Mouse (Mus musculus) hindbrain, embryonic 12.5 days (tissue): ENCODE measurements around the gene Patz1. TPM values are rescaled to one million over a fixed set of nuclear protein-coding genes. Genes with fewer than 3 reads are reported as not detected.
A peak's percentile ranks its signal among the peaks of the same experiment; 100 is the strongest.

Experiments
- ATAC-seq: fragments of 200-750 bp; cut with Nextera tagmentation; 2 replicates; pipeline ENCODE4 v1.8.0; 2017; ENCODE audit warnings: moderate TSS enrichment; ENCODE audit not compliant: low FRiP score
- H3K27ac ChIP-seq: fragments of 300-500 bp; sonication (generic); 2 replicates; pipeline ENCODE4 v1.5.1; 2016; ENCODE audit warnings: mild to moderate bottlenecking
- H3K27me3 ChIP-seq: fragments of 300-500 bp; sonication (generic); 2 replicates; pipeline ENCODE4 v1.6.1; 2016; ENCODE audit warnings: mild to moderate bottlenecking
- H3K36me3 ChIP-seq: fragments of 300-500 bp; sonication (generic); 2 replicates; pipeline ENCODE4 v1.6.1; 2016; ENCODE audit warnings: mild to moderate bottlenecking
- H3K4me1 ChIP-seq: fragments of 300-500 bp; sonication (generic); 2 replicates; pipeline ENCODE4 v1.6.1; 2016
- H3K4me2 ChIP-seq: fragments of 300-500 bp; sonication (generic); replicated peaks from 2 replicates; pipeline ENCODE4 v1.6.1; 2016; ENCODE audit warnings: mild to moderate bottlenecking
- H3K4me3 ChIP-seq: fragments of 300-500 bp; sonication (generic); 2 replicates; pipeline ENCODE4 v1.5.1; 2016; ENCODE audit warnings: mild to moderate bottlenecking
- H3K9ac ChIP-seq: fragments of 300-500 bp; sonication (generic); 2 replicates; pipeline ENCODE4 v1.6.1; 2016; ENCODE audit warnings: mild to moderate bottlenecking, moderate library complexity
- H3K9me3 ChIP-seq: fragments of 300-500 bp; sonication (generic); replicated peaks from 2 replicates; pipeline ENCODE4 v1.6.1; 2016; ENCODE audit warnings: mild to moderate bottlenecking
- WGBS: fragments of 180-500 bp; shearing (Covaris S2); methylation state at CpG from one replicate; pipeline ENCODE4 v1.1.7; 2016; 5-methylcytosine and 5-hydroxymethylcytosine counted together
- polyA plus RNA-seq: library from polyadenylated mRNA; unstranded; fragments of >200 nt; fragmentation: Nextera tagmentation; extraction: Ambion mirVana; gene quantifications from 2 replicates; pipeline ENCODE4 v1.2.1, GENCODE M21; 2016

The Patz1 gene
- polyA plus RNA-seq, 1 experiment from 2014 or later, result 119 TPM

DNA sequence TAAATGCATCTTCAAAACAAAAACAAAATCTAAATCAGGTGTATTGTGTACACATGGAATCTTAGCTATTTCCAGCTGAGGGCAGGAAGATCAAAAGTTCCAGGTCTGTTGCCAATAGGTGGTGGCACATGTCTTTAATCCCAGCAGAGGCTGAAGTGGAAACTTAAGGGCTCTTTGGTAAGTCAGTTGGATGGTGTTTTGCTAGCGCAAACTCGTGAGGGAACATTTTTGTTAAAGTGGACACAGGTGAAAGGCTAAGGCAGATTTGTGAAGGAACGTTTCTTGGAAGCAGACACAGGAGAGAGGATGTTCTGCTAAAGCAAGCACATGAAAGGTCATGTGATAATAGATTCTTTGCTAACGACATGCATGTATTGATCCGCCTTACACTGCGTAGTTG, 5.0 kb upstream of the Patz1 start:
- H3K9me3 ChIP-seq, result peaks cover 5% of the 10 kb centered on the region
- no peak for ATAC-seq
- 92% methylated on average over 6 of the region's 6 CpGs for WGBS

DNA sequence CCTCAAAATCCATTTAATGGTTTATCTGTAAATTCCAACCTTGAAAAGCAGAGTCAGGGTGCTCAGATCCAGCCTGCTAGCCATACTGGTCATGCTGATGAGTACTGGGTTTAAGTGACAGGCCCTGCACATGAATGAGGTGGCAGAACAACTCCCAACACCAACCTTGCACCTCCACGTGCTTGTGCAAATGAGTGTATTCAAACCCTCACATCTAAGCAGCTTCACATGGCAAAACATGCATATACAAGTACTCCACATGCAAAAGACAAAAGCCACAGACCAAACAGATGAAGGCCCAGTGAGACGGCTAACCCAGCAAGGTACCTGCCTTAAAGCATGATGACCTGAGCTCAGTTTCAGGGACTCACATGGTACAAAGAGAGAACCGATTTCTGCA, 2.7 kb upstream of the Patz1 start:
- Histone ChIP-seq H3K9ac (no peak overlapping the region), H3K9me3 (peaks cover 5% of the 10 kb centered on the region), H3K27me3 (no peaks in the 10 kb centered on the region), H3K27ac (no peak overlapping the region), H3K4me3 (no peak overlapping the region), H3K4me2 (no peak overlapping the region), H3K36me3 (no peaks in the 10 kb centered on the region), H3K4me1 (peaks cover 13% of the 10 kb centered on the region)
- no peak for ATAC-seq
- 84% methylated on average over 3 of the region's 3 CpGs for WGBS

More for the DNA sequence above, 5.0 kb upstream of the Patz1 start:
- H3K27ac ChIP-seq, result no peak overlapping the region
- no peaks in the 10 kb centered on the region for H3K27me3 ChIP-seq
- H3K36me3 ChIP-seq, result no peaks in the 10 kb centered on the region
- no peak overlapping the region for H3K4me3 ChIP-seq
- H3K4me1 ChIP-seq, result peaks cover 13% of the 10 kb centered on the region
- H3K4me2 ChIP-seq, result no peak overlapping the region
- H3K9ac ChIP-seq, result no peak overlapping the region

DNA sequence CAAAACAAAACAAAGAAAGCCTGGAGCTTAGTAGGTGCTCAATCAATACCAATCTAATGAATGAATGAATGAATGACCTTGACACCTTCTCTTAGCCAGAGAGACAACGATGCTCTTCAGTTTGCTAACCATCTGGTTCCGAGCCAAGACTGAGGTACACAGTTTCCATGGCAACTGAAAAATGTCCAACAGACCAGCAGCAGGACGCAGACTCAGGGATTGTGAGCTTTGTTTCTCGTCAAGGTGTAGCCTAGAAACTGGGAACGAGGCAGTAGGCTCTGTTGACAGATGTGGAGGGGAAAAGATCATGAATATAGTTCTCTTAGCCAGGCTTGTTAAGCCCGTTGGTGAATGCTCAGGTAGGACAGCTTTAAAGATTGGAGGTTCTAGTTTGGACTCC, 1.5 kb upstream of the Patz1 start:
- no peak overlapping the region for H3K9ac ChIP-seq
- 31% methylated on average over 6 of the region's 6 CpGs for WGBS
- H3K27ac ChIP-seq, result 0 out of 2 replicates have a peak overlapping the region, but pooled peaks have one; percentile 23

DNA sequence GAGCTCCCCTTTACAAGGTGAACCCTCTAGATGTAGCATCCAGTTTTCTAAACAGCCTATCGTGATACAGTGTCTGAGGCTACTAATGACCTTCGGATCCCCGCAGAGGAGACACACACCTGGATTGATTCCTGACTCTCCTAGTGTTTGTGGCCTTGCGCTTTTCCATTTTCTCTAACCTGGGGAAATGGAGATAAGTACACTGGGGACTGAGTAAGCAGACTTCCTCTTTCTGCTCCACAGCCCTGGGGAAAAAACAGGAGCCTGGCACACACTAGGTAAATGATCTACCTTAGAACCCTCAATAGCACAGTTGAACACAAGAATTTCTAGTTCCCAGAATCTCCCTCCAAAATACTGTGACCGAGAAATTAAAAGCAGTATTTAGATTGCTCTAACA, 753 bp upstream of the Patz1 start:
- 68% methylated on average over 5 of the region's 5 CpGs for WGBS
- Histone ChIP-seq H3K4me1 (peaks cover 16% of the 10 kb centered on the region), H3K9me3 (no peaks in the 10 kb centered on the region), H3K9ac (peak overlapping the region; percentile 96; the same call in 1 of the 2 replicates), H3K4me3 (no peak overlapping the region), H3K4me2 (peak overlapping the region; percentile 99), H3K27ac (0 out of 2 replicates have a peak overlapping the region, but pooled peaks have one; percentile 100), H3K27me3 (no peaks in the 10 kb centered on the region), H3K36me3 (no peaks in the 10 kb centered on the region)
- ATAC-seq, result no peak

More for the DNA sequence above, 1.5 kb upstream of the Patz1 start:
- Histone ChIP-seq H3K4me3 (no peak overlapping the region), H3K36me3 (no peaks in the 10 kb centered on the region), H3K4me2 (no peak overlapping the region), H3K9me3 (no peaks in the 10 kb centered on the region), H3K27me3 (no peaks in the 10 kb centered on the region), H3K4me1 (peaks cover 13% of the 10 kb centered on the region)
- no peak for ATAC-seq

DNA sequence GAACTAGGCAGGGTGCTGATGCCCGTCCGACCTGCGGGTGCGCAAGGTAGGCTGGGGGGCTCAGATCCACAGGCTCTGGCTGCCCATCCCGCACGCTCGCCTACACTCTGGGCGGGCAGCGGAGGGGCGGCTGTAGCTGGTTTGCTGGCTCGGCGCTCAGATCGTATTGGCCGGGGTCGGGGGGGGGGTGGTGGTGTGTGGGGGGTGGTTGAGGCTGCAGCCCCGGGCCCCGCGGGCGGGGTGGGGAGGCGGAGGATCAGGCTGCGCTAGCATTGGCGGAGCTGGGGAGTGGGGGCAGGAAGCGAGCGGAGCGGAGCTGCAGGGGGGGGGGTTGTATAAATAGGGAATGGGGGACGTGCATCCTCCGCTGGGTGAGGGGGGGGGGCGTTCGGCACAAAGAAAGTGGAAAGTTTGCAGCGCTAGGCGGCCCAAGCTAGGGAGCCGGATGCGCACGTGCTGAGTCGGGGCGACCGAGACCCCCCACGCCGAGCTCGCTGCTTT, 678 bp downstream of the Patz1 start:
- peak overlapping the region; percentile 96 for H3K9ac ChIP-seq
- no peaks in the 10 kb centered on the region for H3K27me3 ChIP-seq
- H3K9me3 ChIP-seq, result no peaks in the 10 kb centered on the region
- WGBS, result 2% methylated on average over 33 of the region's 40 CpGs
- peak overlapping the region; percentile 92 for H3K4me3 ChIP-seq
- H3K4me1 ChIP-seq, result peaks cover 30% of the 10 kb centered on the region
- H3K36me3 ChIP-seq, result peaks cover 5% of the 10 kb centered on the region
- H3K4me2 ChIP-seq, result peak overlapping the region; percentile 99
- ATAC-seq, result peak; percentile 82
- H3K27ac ChIP-seq, result peak overlapping the region; percentile 100

DNA sequence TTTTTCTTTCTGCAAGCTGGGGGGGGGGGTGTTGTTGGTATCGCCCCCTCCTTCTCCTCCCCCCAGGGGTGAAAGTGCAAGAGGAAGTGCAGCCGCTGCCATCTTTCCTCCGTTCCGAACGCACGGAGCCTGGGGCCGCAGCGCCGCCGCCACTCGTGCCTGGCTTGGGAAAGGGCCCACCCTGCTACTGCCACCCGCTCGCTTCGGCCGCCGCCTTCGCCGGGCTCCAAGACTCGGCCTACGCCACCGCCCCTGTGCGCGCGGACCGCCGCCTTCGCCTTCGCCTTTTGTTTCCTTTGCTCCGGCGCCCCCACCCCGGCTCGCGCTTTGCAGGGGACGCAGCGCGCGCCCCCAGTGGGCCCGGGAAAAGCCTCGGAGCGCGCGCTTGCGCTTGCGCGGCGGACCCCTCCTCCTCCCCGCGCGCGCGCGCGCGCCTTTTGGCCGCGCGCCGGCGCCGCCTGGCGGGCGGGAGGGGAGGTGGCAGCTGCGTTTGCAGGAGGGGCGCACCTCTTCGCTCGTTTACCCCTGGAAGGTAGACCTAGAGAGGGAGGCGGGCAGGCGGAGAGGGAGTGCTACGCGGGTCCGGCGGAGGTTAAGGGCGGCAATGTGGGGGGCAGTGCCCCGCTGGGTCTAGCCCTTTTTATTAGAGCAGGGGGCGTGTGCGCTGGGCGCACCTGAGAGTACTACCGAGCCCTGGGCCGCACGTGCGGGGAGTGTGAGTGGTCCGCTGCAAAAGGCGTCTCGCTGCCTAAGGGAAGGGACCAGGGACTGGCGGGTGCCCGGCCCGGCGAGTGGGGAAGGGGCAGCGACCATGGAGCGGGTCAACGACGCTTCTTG, 1.3 kb downstream of the Patz1 start:
- no peaks in the 10 kb centered on the region for H3K27me3 ChIP-seq
- H3K4me1 ChIP-seq, result peaks cover 37% of the 10 kb centered on the region
- peak overlapping the region; percentile 99 for H3K4me2 ChIP-seq
- H3K27ac ChIP-seq, result peak overlapping the region; percentile 100
- WGBS, result under 1% methylated on average over 71 of the region's 92 CpGs
- no peaks in the 10 kb centered on the region for H3K9me3 ChIP-seq
- peak; percentile 57 for ATAC-seq
- peaks cover 11% of the 10 kb centered on the region for H3K36me3 ChIP-seq
- peak overlapping the region; percentile 96 for H3K9ac ChIP-seq
- H3K4me3 ChIP-seq, result peak overlapping the region; percentile 92

DNA sequence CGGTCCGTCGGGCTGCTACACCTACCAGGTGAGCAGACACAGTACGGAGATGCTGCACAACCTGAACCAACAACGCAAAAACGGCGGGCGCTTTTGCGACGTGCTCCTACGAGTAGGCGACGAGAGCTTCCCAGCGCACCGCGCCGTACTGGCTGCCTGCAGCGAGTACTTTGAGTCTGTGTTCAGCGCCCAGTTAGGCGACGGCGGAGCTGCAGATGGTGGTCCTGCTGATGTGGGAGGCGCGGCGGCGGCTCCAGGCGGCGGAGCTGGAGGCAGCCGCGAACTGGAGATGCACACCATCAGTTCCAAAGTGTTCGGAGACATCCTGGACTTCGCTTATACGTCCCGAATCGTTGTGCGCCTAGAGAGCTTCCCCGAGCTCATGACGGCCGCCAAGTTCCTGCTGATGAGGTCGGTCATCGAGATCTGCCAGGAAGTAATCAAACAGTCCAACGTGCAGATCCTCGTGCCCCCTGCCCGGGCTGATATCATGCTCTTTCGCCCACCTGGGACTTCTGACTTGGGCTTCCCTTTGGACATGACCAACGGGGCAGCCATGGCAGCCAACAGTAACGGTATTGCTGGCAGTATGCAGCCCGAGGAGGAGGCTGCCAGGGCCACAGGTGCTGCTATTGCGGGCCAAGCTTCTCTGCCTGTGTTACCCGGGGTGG, 2.1 kb downstream of the Patz1 start:
- Histone ChIP-seq H3K36me3 (peaks cover 18% of the 10 kb centered on the region), H3K4me2 (peak overlapping the region; percentile 99), H3K9me3 (no peaks in the 10 kb centered on the region), H3K27ac (peak overlapping the region; percentile 100), H3K4me3 (peak overlapping the region; percentile 92), H3K9ac (peak overlapping the region; percentile 96), H3K4me1 (peaks cover 44% of the 10 kb centered on the region), H3K27me3 (no peaks in the 10 kb centered on the region)
- ATAC-seq, result no peak
- WGBS, result under 1% methylated on average over 50 of the region's 50 CpGs

DNA sequence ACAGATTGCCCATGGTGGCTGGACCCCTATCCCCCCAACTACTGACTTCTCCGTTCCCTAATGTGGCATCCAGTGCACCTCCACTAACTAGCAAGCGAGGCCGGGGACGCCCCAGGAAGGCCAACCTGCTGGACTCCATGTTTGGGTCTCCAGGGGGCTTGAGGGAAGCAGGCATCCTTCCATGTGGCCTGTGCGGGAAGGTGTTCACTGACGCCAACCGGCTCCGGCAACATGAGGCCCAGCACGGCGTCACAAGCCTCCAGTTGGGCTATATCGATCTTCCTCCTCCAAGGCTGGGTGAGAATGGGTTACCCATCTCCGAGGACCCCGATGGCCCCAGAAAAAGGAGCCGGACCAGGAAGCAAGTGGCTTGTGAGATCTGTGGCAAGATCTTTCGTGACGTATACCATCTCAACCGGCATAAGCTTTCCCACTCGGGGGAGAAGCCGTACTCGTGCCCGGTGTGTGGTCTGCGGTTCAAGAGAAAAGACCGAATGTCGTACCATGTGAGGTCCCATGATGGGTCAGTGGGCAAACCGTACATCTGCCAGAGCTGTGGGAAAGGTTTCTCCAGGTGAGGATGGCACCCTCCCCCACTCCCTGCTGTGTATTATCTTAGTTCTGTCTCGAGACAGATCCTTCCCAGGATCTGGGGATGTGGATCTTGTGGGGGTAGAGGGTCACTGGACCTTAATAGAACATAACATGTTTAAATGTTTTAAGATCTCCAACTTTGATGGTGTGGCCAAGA, 2.8 kb downstream of the Patz1 start:
- no peak for ATAC-seq
- H3K9ac ChIP-seq, result peak overlapping the region; percentile 96
- H3K4me1 ChIP-seq, result peaks cover 51% of the 10 kb centered on the region
- peak overlapping the region; percentile 100 for H3K27ac ChIP-seq
- no peaks in the 10 kb centered on the region for H3K27me3 ChIP-seq
- H3K4me3 ChIP-seq, result peak overlapping the region; percentile 92
- H3K36me3 ChIP-seq, result peaks cover 25% of the 10 kb centered on the region
- H3K4me2 ChIP-seq, result peak overlapping the region; percentile 99
- under 1% methylated on average over 26 of the region's 26 CpGs for WGBS
- no peaks in the 10 kb centered on the region for H3K9me3 ChIP-seq

DNA sequence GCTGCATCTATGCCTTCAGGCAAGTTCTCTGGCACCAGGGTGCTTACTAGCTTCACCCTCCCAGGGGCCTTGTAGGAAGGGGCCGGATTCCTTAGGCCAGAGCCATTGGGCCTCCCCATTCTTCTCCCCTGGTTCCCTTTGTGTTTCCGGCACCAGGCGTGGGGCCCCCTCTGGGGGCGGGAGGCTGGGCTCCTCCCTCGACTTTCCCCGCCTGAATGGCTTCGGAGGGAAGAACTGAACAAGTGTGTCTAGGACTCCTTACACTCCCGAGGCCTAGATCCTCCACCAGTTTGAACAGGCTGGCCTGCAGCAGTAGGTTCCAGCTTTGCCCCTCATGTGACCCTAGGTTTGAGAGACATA, 3.4 kb downstream of the Patz1 start:
- H3K36me3 ChIP-seq, result peaks cover 31% of the 10 kb centered on the region
- H3K9me3 ChIP-seq, result no peaks in the 10 kb centered on the region
- peak overlapping the region; percentile 100 for H3K27ac ChIP-seq
- WGBS, result 0% methylated on average over 8 of the region's 8 CpGs
- ATAC-seq, result peak; percentile 15
- H3K27me3 ChIP-seq, result no peaks in the 10 kb centered on the region
- H3K4me1 ChIP-seq, result peaks cover 57% of the 10 kb centered on the region
- H3K4me3 ChIP-seq, result peak overlapping the region; percentile 92
- H3K4me2 ChIP-seq, result peak overlapping the region; percentile 99
- peak overlapping the region; percentile 96 for H3K9ac ChIP-seq

DNA sequence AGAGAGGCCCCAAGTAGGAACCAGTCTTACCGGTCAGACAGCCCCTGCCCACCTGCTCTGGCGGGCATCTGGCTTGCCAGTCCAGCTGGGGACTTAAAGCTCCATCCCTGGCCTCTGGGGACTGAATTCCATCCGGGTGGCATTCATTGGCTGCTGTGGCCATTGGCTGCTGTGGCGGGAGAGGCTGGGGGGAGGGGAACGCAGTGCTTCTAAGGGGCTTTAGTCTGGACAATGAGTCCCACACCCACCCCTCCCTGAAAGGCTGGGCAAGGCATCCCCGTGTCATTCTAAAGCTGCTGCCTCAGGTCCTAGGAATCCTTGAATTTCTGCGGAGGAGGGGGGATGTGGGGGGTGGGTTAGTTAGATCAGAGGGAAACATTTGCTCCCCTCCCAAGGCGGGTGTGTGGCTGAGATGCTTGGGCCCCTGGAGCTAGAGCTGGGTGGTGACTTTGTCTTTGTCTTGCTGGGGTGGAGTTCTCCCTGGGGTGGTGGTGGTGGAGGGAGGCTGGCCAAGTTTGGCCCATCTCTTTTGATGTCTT, 4.1 kb downstream of the Patz1 start:
- peak overlapping the region; percentile 100 for H3K27ac ChIP-seq
- H3K36me3 ChIP-seq, result peaks cover 38% of the 10 kb centered on the region
- peaks cover 57% of the 10 kb centered on the region for H3K4me1 ChIP-seq
- peak overlapping the region; percentile 92 for H3K4me3 ChIP-seq
- H3K27me3 ChIP-seq, result no peaks in the 10 kb centered on the region
- 1% methylated on average over 8 of the region's 8 CpGs for WGBS
- H3K9me3 ChIP-seq, result no peaks in the 10 kb centered on the region
- H3K9ac ChIP-seq, result peak overlapping the region; percentile 96
- H3K4me2 ChIP-seq, result peak overlapping the region; percentile 99
- peak; percentile 47 for ATAC-seq

DNA sequence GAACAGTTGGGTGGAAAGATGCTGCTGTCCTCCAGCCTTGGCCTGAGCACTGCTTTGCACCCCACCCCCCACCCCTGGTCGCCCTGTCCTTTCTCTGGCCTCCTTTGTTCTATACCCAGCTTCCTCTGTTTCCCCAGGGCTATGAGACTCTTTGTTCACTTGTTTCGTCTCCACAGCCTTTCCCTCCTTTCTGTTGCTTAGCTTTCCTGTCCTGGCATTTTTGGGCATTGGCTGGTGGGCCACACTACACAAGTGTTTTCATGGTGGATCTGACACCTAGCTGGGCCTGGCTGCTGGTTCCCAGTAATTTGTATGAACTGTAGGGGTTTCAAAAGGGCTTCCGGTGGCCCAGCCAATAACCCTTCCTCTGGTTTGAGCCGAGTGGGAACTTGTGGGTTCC, 4.7 kb downstream of the Patz1 start:
- Histone ChIP-seq H3K27me3 (no peaks in the 10 kb centered on the region), H3K9me3 (no peaks in the 10 kb centered on the region), H3K9ac (peak overlapping the region; percentile 96), H3K27ac (peak overlapping the region; percentile 100), H3K4me3 (peak overlapping the region; percentile 92), H3K4me1 (peaks cover 52% of the 10 kb centered on the region), H3K4me2 (peak overlapping the region; percentile 99), H3K36me3 (peaks cover 44% of the 10 kb centered on the region)
- 13% methylated on average over 4 of the region's 4 CpGs for WGBS
- ATAC-seq, result no peak
